Mouse (Mus musculus) MEL (cell line): ENCODE data around the gene Tmem201. TPM values are rescaled to one million over a fixed set of nuclear protein-coding genes. Genes with fewer than 3 reads are reported as not detected.
A peak's percentile ranks its signal among the peaks of the same experiment; 100 is the strongest.

ENCODE experiments used
- DNase-seq: peaks from one replicate; pipeline ENCODE4 v3.0.0; 2011; ENCODE audit warnings: low read depth, low spot score
- H3K27ac ChIP-seq: 2 replicates; pipeline ENCODE4 v1.5.1; 2012; ENCODE audit warnings: low read depth, mild to moderate bottlenecking, control low read depth, low read length, moderate library complexity; ENCODE audit not compliant: control insufficient read depth
- H3K27me3 ChIP-seq, 2 experiments: fragments of 150-350 bp in 1 of 2; sonication (generic) in 1 of 2; 2 replicates each; pipeline ENCODE4 v1.6.1; 2012; ENCODE audit warnings: low read length in 2 of 2, mild to moderate bottlenecking in 2 of 2, improper control_type of control experiment in 1 of 2, moderate library complexity in 1 of 2; ENCODE audit not compliant: insufficient read depth in 2 of 2, control insufficient read depth in 1 of 2
- H3K36me3 ChIP-seq, 2 experiments: 2 replicates each; pipeline ENCODE4 v1.6.1; 2012 to 2014; ENCODE audit warnings: low read length in 2 of 2, improper control_type of control experiment in 1 of 2, inconsistent platforms in 1 of 2, mild to moderate bottlenecking in 1 of 2; ENCODE audit not compliant: insufficient read depth in 2 of 2, control insufficient read depth in 1 of 2
- H3K4me1 ChIP-seq, 2 experiments: fragments of 150-350 bp in 1 of 2; sonication (generic) in 1 of 2; 2 replicates each; pipeline ENCODE4 v1.6.1; 2012; ENCODE audit warnings: low read length in 2 of 2, improper control_type of control experiment in 1 of 2, mild to moderate bottlenecking in 1 of 2; ENCODE audit not compliant: insufficient read depth in 2 of 2, control insufficient read depth in 1 of 2
- H3K4me3 ChIP-seq, 2 experiments: fragments of 150-350 bp in 1 of 2; sonication (generic) in 1 of 2; 2 replicates each; pipeline ENCODE4 v1.5.1; 2012; ENCODE audit warnings: low read depth in 2 of 2, low read length in 2 of 2, mild to moderate bottlenecking in 2 of 2, moderate library complexity in 2 of 2, control low read depth in 1 of 2, improper control_type of control experiment in 1 of 2; ENCODE audit not compliant: control insufficient read depth in 1 of 2, insufficient read depth in 1 of 2
- H3K79me2 ChIP-seq: 2 replicates; pipeline ENCODE4 v1.6.1; 2012; ENCODE audit warnings: mild to moderate bottlenecking, low read length, moderate library complexity; ENCODE audit not compliant: control insufficient read depth, poor library complexity, insufficient read depth
- H3K9ac ChIP-seq: 2 replicates; pipeline ENCODE4 v1.6.1; 2012; ENCODE audit warnings: low read depth, mild to moderate bottlenecking, control low read depth, low read length, moderate library complexity; ENCODE audit not compliant: control insufficient read depth, poor library complexity, severe bottlenecking
- H3K9me3 ChIP-seq: fragments of 150-350 bp; sonication (generic); replicated peaks from 2 replicates; pipeline ENCODE4 v1.6.1; 2012; ENCODE audit warnings: mild to moderate bottlenecking, low read length, improper control_type of control experiment, moderate library complexity; ENCODE audit not compliant: insufficient read depth
- CTCF ChIP-seq, 3 experiments: IDR thresholded peaks in 2 of 3; conservative IDR thresholded peaks in 1 of 3; 2 replicates each; pipeline ENCODE4 v1.5.1; 2011 to 2012; ENCODE audit warnings: low read length in 3 of 3, low read depth in 2 of 3, mild to moderate bottlenecking in 2 of 3, improper control_type of control experiment in 1 of 3, inconsistent platforms in 1 of 3, mixed read lengths in 1 of 3, moderate library complexity in 1 of 3; ENCODE audit not compliant: control insufficient read depth in 1 of 3, insufficient read depth in 1 of 3, poor library complexity in 1 of 3, severe bottlenecking in 1 of 3
- ELF1 ChIP-seq: IDR thresholded peaks from 2 replicates; pipeline ENCODE4 v1.6.1; 2014; ENCODE audit warnings: low read depth, mild to moderate bottlenecking, inconsistent platforms, low read length, improper control_type of control experiment, moderate library complexity
- EP300 ChIP-seq, 2 experiments: IDR thresholded peaks; 2 replicates each; pipeline ENCODE4 v1.6.1; 2011; ENCODE audit warnings: improper control_type of control experiment in 2 of 2, low read length in 2 of 2, low read depth in 1 of 2, mild to moderate bottlenecking in 1 of 2
- GATA1 ChIP-seq: IDR thresholded peaks from 2 replicates; pipeline ENCODE4 v1.6.1; 2011; ENCODE audit warnings: low read depth, low read length, improper control_type of control experiment
- MXI1 ChIP-seq: IDR thresholded peaks from 2 replicates; pipeline ENCODE4 v1.6.1; 2011; ENCODE audit warnings: mild to moderate bottlenecking, low read depth, low read length, improper control_type of control experiment
- MYC ChIP-seq: IDR thresholded peaks from 2 replicates; pipeline ENCODE4 v1.6.1; 2011; ENCODE audit warnings: low read depth, mild to moderate bottlenecking, low read length, improper control_type of control experiment, moderate library complexity
- POLR2A ChIP-seq, 2 experiments: IDR thresholded peaks; 2 replicates each; pipeline ENCODE4 v1.6.1; 2011 to 2012; ENCODE audit warnings: low read length in 2 of 2, mild to moderate bottlenecking in 2 of 2, control low read depth in 1 of 2, improper control_type of control experiment in 1 of 2, low read depth in 1 of 2, moderate library complexity in 1 of 2; ENCODE audit not compliant: control insufficient read depth in 1 of 2, insufficient read depth in 1 of 2, poor library complexity in 1 of 2
- POLR2AphosphoS2 ChIP-seq: IDR thresholded peaks from 2 replicates; pipeline ENCODE4 v1.6.1; 2011; ENCODE audit warnings: low read length, improper control_type of control experiment
- RAD21 ChIP-seq: IDR thresholded peaks from 2 replicates; pipeline ENCODE4 v1.6.1; 2011; ENCODE audit warnings: mild to moderate bottlenecking, low read depth, low read length, improper control_type of control experiment
- RCOR1 ChIP-seq: IDR thresholded peaks from 2 replicates; pipeline ENCODE4 v1.6.1; 2012; ENCODE audit warnings: low read depth, mild to moderate bottlenecking, inconsistent platforms, low read length, improper control_type of control experiment
- SMC3 ChIP-seq: IDR thresholded peaks from 2 replicates; pipeline ENCODE4 v1.6.1; 2011; ENCODE audit warnings: low read depth, low read length, improper control_type of control experiment
- USF2 ChIP-seq, 2 experiments: IDR thresholded peaks; 2 replicates each; pipeline ENCODE4 v1.6.1; 2011 to 2012; ENCODE audit warnings: improper control_type of control experiment in 2 of 2, low read length in 2 of 2, borderline replicate concordance in 1 of 2, inconsistent platforms in 1 of 2, low read depth in 1 of 2, mild to moderate bottlenecking in 1 of 2; ENCODE audit not compliant: insufficient read depth in 1 of 2
- ZC3H11A ChIP-seq: IDR thresholded peaks from 2 replicates; pipeline ENCODE4 v1.6.1; 2012; ENCODE audit warnings: low read depth, mild to moderate bottlenecking, inconsistent platforms, low read length, improper control_type of control experiment
- ZKSCAN1 ChIP-seq: IDR thresholded peaks from 2 replicates; pipeline ENCODE4 v1.6.1; 2012; ENCODE audit warnings: low read depth, mild to moderate bottlenecking, inconsistent platforms, low read length, improper control_type of control experiment, moderate library complexity
- ZNF384 ChIP-seq: IDR thresholded peaks from 2 replicates; pipeline ENCODE4 v1.6.1; 2012; ENCODE audit warnings: low read depth, mild to moderate bottlenecking, inconsistent platforms, low read length, improper control_type of control experiment
- polyA plus RNA-seq, 2 experiments: library from polyadenylated mRNA; stranded (reverse) in 1 of 2; unstranded in 1 of 2; fragments of >175 nt in 1 of 2; fragments of >200 nt in 1 of 2; gene quantifications; 2 replicates each; pipeline versions ENCODE4 v1.2.1 to v1.2.4; 2012; ENCODE audit warnings: low replicate concordance in 2 of 2, low read depth in 1 of 2; ENCODE audit not compliant: insufficient read length in 2 of 2, insufficient read depth in 1 of 2, missing spikeins in 1 of 2
- total RNA-seq: library from RNA; depleted of rRNA; stranded (reverse); fragments of 300-350 nt; gene quantifications from 2 replicates; pipeline ENCODE4 v1.2.3, GENCODE M21; 2012

Gene Tmem201
- total and polyA plus RNA-seq, 3 experiments = 31.5 to 60.6 TPM; not detected in 1

DNA sequence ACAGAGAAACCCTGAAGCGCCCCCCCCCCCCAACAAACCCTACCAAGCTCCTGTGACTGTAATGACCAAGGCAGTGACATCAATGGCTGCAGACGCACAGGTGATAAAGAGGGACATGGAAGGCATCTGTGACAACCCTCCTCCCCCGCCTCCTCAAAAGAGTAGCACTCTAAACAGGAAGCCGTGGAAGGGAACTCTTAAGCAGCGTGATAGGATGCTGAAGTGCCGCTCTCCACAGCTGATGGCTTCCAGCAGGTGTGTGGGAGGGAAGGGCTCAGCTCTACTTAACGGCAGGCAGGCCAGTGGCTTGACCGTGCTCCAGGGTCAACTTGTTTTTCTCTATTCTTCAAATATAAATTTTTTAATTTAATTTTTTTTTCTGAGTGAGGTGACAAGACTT, 16.7 kb downstream of the Tmem201 start:
- H3K36me3 ChIP-seq = peaks cover 0 to 4% of the 10 kb centered on the region in 2 experiments; a peak in 1 of 4 replicates
- no peak for DNase-seq
- no peak overlapping the region for H3K9ac ChIP-seq
- no peak overlapping the region for H3K4me3 ChIP-seq
- TF ChIP-seq RAD21 = no peak
- TF ChIP-seq RCOR1 = no peak
- TF ChIP-seq EP300 (IDR thresholded peaks at IDR 0.05; ENCODE audit: low read depth in 1 of 2, low read length in 2 of 2) = no peak
- no peak for TF ChIP-seq GATA1
- no peak for TF ChIP-seq MXI1
- no peak for TF ChIP-seq POLR2A (IDR thresholded peaks at IDR 0.05; ENCODE audit: control insufficient read depth in 1 of 2, insufficient read depth in 1 of 2, low read depth in 1 of 2, low read length in 2 of 2, poor library complexity in 1 of 2)
- TF ChIP-seq ZKSCAN1 = no peak
- no peak for TF ChIP-seq USF2 (IDR thresholded peaks at IDR 0.05; ENCODE audit: borderline replicate concordance in 1 of 2, insufficient read depth in 1 of 2, low read depth in 1 of 2, low read length in 2 of 2)
- TF ChIP-seq ZNF384 = no peak
- TF ChIP-seq MYC = no peak
- no peaks in the 10 kb centered on the region for H3K79me2 ChIP-seq
- no peaks in the 10 kb centered on the region for H3K4me1 ChIP-seq
- no peaks in the 10 kb centered on the region for H3K27me3 ChIP-seq
- no peaks in the 10 kb centered on the region for H3K9me3 ChIP-seq
- no peak overlapping the region for H3K27ac ChIP-seq

DNA sequence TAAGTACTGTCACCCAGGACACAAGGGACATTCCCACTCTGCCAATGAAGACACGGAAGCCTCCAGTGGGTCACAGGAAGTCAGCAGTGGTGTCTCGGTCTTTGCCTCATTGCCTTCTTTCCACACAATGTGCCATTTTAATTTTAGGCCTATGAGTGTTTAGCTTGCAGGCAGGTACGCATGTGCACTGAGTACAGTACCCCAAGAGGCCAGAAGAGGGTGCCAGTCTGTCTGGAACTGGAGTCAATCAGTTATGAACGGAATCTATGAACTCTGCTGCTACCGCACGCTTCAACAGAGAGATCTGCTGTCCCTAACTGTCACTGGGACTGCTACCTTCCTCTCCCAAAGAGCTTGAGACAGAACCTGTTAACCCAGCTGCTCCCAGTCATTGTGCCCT, 18.2 kb downstream of the Tmem201 start:
- no peak overlapping the region for H3K9ac ChIP-seq
- H3K27ac ChIP-seq = no peak overlapping the region
- H3K79me2 ChIP-seq = no peaks in the 10 kb centered on the region
- H3K36me3 ChIP-seq = peaks cover 0 to 4% of the 10 kb centered on the region in 2 experiments; a peak in 1 of 4 replicates
- H3K4me3 ChIP-seq = no peak overlapping the region
- TF ChIP-seq RCOR1 (no peak), SMC3 (peak; percentile 54), RAD21 (peak; percentile 14), CTCF (IDR thresholded peaks at IDR 0.05 in 2 of 3, conservative IDR thresholded peaks at IDR 0.05 in 1 of 3; ENCODE audit: control insufficient read depth in 1 of 3, insufficient read depth in 1 of 3, low read depth in 2 of 3, low read length in 3 of 3, poor library complexity in 1 of 3, severe bottlenecking in 1 of 3) (peak; percentile 62 to 80 (median 64)), POLR2AphosphoS2 (no peak), ELF1 (no peak), ZNF384 (no peak)
- no peaks in the 10 kb centered on the region for H3K4me1 ChIP-seq
- no peaks in the 10 kb centered on the region for H3K27me3 ChIP-seq
- DNase-seq = peak; percentile 69
- no peaks in the 10 kb centered on the region for H3K9me3 ChIP-seq

DNA sequence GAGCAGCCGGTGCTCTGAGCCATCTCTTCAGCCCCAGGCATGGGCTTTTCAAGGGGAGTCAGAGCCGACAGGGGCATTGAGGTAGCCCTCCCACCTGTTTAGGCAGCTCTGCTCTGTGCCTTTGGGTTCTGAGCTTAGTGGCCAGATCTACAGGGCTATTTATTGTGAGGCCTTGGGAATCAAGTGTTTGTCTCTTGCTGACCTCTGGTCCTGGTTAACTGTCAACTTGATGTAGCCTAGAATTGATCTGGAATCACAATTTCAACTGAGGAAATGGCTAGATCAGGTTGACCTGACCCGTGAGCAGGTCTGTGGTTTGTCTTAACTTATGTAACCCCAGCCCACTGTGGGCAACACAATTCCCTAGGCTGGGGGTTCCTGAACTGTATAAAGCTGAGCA, 23.3 kb downstream of the Tmem201 start:
- Histone ChIP-seq H3K79me2 (no peaks in the 10 kb centered on the region), H3K27ac (no peak overlapping the region), H3K27me3 (no peaks in the 10 kb centered on the region), H3K4me3 (no peak overlapping the region), H3K9me3 (no peaks in the 10 kb centered on the region), H3K9ac (no peak overlapping the region), H3K36me3 (peaks cover 0 to 2% of the 10 kb centered on the region in 2 experiments; a peak in 1 of 4 replicates), H3K4me1 (0 out of 4 replicates have a peak, but pooled peaks cover 0 to 2% of the 10 kb centered on the region in 2 experiments)
- no peak for TF ChIP-seq ZC3H11A
- TF ChIP-seq POLR2AphosphoS2 = peak; percentile 63; the same call in 1 of the 2 replicates
- DNase-seq = no peak
